Mouse (Mus musculus): Measurements from ENCODE around the gene Mylk2.

GRCm38 (mm10) chr2:152962091-152962793 is 51.1 kb downstream of the Mylk2 start, which contains the start of gene Ttll9:
- TF ChIP-seq TAL1 (IDR thresholded peaks at IDR 0.05; ENCODE audit: low read length): no peak
- TF ChIP-seq GATA1 (IDR thresholded peaks at IDR 0.05; ENCODE audit: low read length): no peak
